Mouse (Mus musculus): ENCODE measurements around the gene Rpl18.

The Rpl18 gene

GRCm38 (mm10) chr7:45700301-45701015, 14.8 kb upstream of the Rpl18 start:
- DNase-seq (ENCODE audit: low read depth, low spot score): peak; percentile 82

GRCm38 (mm10) chr7:45701072-45701471, 14.2 kb upstream of the Rpl18 start:
- DNase-seq (ENCODE audit: low read depth, low spot score): no peak

GRCm38 (mm10) chr7:45701607-45702006, 13.7 kb upstream of the Rpl18 start:
- DNase-seq (ENCODE audit: low read depth, low spot score): no peak

GRCm38 (mm10) chr7:45702316-45702715, 12.9 kb upstream of the Rpl18 start:
- no peak for DNase-seq (ENCODE audit: low read depth, low spot score)

GRCm38 (mm10) chr7:45702809-45703520, 12.3 kb upstream of the Rpl18 start:
- no peak for DNase-seq (ENCODE audit: low read depth, low spot score)

GRCm38 (mm10) chr7:45703521-45704033, 11.7 kb upstream of the Rpl18 start:
- no peak for DNase-seq (ENCODE audit: low read depth, low spot score)

GRCm38 (mm10) chr7:45704046-45704559, 11.2 kb upstream of the Rpl18 start:
- DNase-seq (ENCODE audit: low read depth, low spot score): peak; percentile 85

- peak; percentile 99 for DNase-seq (ENCODE audit: low read depth, low spot score)
Observed at GRCm38 (mm10) chr7:45704730-45705442, 10.4 kb upstream of the Rpl18 start, which contains the start of gene Dbp. Dbp (plus strand) TSS chr7:45705088.

- peak; percentile 60 for DNase-seq (ENCODE audit: low read depth, low spot score)
Observed at GRCm38 (mm10) chr7:45705443-45705864, 9.8 kb upstream of the Rpl18 start.

- DNase-seq (ENCODE audit: low read depth, low spot score): peak; percentile 60
Observed at GRCm38 (mm10) chr7:45705873-45706281, 9.4 kb upstream of the Rpl18 start.

- peak; percentile 93 for DNase-seq (ENCODE audit: low read depth, low spot score)
Observed at GRCm38 (mm10) chr7:45706721-45707241, 8.5 kb upstream of the Rpl18 start.

GRCm38 (mm10) chr7:45707375-45707967, 7.8 kb upstream of the Rpl18 start:
- DNase-seq (ENCODE audit: low read depth, low spot score): peak; percentile 94

- DNase-seq (ENCODE audit: low read depth, low spot score): no peak
Observed at GRCm38 (mm10) chr7:45708221-45708761, 7.0 kb upstream of the Rpl18 start.

- peak; percentile 39 for DNase-seq (ENCODE audit: low read depth, low spot score)
Observed at GRCm38 (mm10) chr7:45709036-45709435, 6.2 kb upstream of the Rpl18 start.

- no peak for DNase-seq (ENCODE audit: low read depth, low spot score)
Observed at GRCm38 (mm10) chr7:45709677-45710355, 5.4 kb upstream of the Rpl18 start.

- DNase-seq (ENCODE audit: low read depth, low spot score): no peak
Observed at GRCm38 (mm10) chr7:45710477-45711191, 4.6 kb upstream of the Rpl18 start.

- no peak for DNase-seq (ENCODE audit: low read depth, low spot score)
Observed at GRCm38 (mm10) chr7:45711316-45712021, 3.8 kb upstream of the Rpl18 start.

- DNase-seq (ENCODE audit: low read depth, low spot score): no peak
Observed at GRCm38 (mm10) chr7:45712022-45712757, 3.1 kb upstream of the Rpl18 start.
